Mouse (Mus musculus) myocyte (in vitro differentiated cells): ENCODE data around the gene Acer3. TPM values are rescaled to one million over a fixed set of nuclear protein-coding genes. Genes with fewer than 3 reads are reported as not detected.

ENCODE experiments used
- H3K27me3 ChIP-seq: one replicate; pipeline ENCODE4 v1.6.1; 2011; ENCODE audit not compliant: control insufficient read depth, insufficient read depth, insufficient read length
- H3K36me3 ChIP-seq: one replicate; pipeline ENCODE4 v1.6.1; 2011; ENCODE audit not compliant: control insufficient read depth, insufficient read depth
- H3K4me2 ChIP-seq: one replicate; pipeline ENCODE4 v1.6.1; 2011; ENCODE audit warnings: low read depth, control low read depth
- H3K4me3 ChIP-seq: one replicate; pipeline ENCODE4 v1.5.1; 2011; ENCODE audit warnings: mild to moderate bottlenecking, control low read depth, moderate library complexity
- H3K79me2 ChIP-seq: one replicate; pipeline ENCODE4 v1.6.1; 2011; ENCODE audit not compliant: control insufficient read depth, insufficient read depth
- H3ac ChIP-seq: one replicate; pipeline ENCODE4 v1.6.1; 2011; ENCODE audit not compliant: control insufficient read depth, insufficient read length
- CEBPB ChIP-seq: IDR thresholded peaks from 2 replicates; pipeline ENCODE4 v1.6.1; 2011; ENCODE audit warnings: mild to moderate bottlenecking, moderate library complexity; ENCODE audit not compliant: poor library complexity, insufficient read depth, severe bottlenecking
- E2F4 ChIP-seq: IDR thresholded peaks from one replicate; pipeline ENCODE4 v1.6.1; 2011; ENCODE audit warnings: mild to moderate bottlenecking, control low read depth, moderate library complexity; ENCODE audit not compliant: insufficient read depth
- MAX ChIP-seq: IDR thresholded peaks from one replicate; pipeline ENCODE4 v1.6.1; 2011; ENCODE audit warnings: low read depth, mild to moderate bottlenecking, control low read depth
- MYOD1 ChIP-seq, 3 experiments: IDR thresholded peaks; one replicate each; pipeline ENCODE4 v1.6.1; 2011; ENCODE audit warnings: control low read depth in 2 of 3, low read depth in 2 of 3, mild to moderate bottlenecking in 2 of 3, moderate library complexity in 1 of 3; ENCODE audit not compliant: insufficient read length in 2 of 3, control insufficient read depth in 1 of 3
- MYOG ChIP-seq, 3 experiments: IDR thresholded peaks; one replicate each; pipeline ENCODE4 v1.6.1; 2011; ENCODE audit warnings: control low read depth in 2 of 3, low read depth in 2 of 3, mild to moderate bottlenecking in 2 of 3; ENCODE audit not compliant: insufficient read length in 2 of 3, control insufficient read depth in 1 of 3, insufficient read depth in 1 of 3
- POLR2A ChIP-seq: IDR thresholded peaks from one replicate; pipeline ENCODE4 v1.6.1; 2011; ENCODE audit warnings: low read depth, mild to moderate bottlenecking, control low read depth, moderate library complexity; ENCODE audit not compliant: insufficient read length
- POLR2AphosphoS2 ChIP-seq: IDR thresholded peaks from one replicate; pipeline ENCODE4 v1.6.1; 2011; ENCODE audit warnings: low read depth, control low read depth; ENCODE audit not compliant: insufficient read length
- REST ChIP-seq: IDR thresholded peaks from one replicate; pipeline ENCODE4 v1.6.1; 2011; ENCODE audit warnings: mild to moderate bottlenecking, control low read depth, moderate library complexity; ENCODE audit not compliant: insufficient read depth, insufficient read length
- SRF ChIP-seq: IDR thresholded peaks from one replicate; pipeline ENCODE4 v1.6.1; 2011; ENCODE audit warnings: low read depth; ENCODE audit not compliant: control insufficient read depth, insufficient read length
- TCF12 ChIP-seq: IDR thresholded peaks from one replicate; pipeline ENCODE4 v1.6.1; 2011; ENCODE audit warnings: mild to moderate bottlenecking, control low read depth; ENCODE audit not compliant: poor library complexity, insufficient read depth, severe bottlenecking
- TCF3 ChIP-seq: IDR thresholded peaks from one replicate; pipeline ENCODE4 v1.6.1; 2011; ENCODE audit warnings: low read depth, control low read depth; ENCODE audit not compliant: insufficient read length
- USF1 ChIP-seq: IDR thresholded peaks from one replicate; pipeline ENCODE4 v1.6.1; 2011; ENCODE audit warnings: low read depth, mild to moderate bottlenecking, control low read depth, moderate library complexity
- polyA plus RNA-seq: library from polyadenylated mRNA; unstranded; fragments of >200 nt; fragmentation: generic; extraction: Trizol; gene quantifications from one replicate; pipeline ENCODE4 v1.2.1, GENCODE M21; 2012; ENCODE audit warnings: missing spikeins

The Acer3 gene
- polyA plus RNA-seq, 1 experiment: 9.1 TPM

DNA sequence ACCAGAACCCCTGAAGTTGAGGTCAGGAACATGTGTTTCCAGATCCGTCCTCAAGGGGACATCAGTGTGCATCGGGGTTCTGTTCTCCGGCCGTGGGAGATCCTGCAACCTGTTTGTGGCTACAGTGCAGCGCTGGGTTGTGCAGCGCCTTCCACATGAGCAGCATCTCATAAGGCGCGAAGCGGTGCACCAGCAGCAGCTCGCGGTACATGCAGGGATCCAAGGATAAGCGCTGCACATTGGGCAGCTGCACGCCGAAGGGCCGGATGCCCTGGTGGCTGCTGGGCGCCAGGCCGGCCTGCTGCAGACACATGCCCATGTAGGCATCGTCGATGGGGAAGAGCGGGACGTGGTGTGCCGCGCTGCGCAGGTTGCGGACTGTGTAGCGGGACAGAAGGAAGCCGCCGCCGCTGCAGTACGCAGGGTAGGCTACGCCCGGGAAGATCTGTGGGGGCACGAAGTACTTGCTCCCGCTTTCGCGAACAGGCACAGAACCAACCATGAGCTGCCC is 127.4 kb downstream of the Acer3 start:
- Histone ChIP-seq H3K79me2 (no peaks in the 10 kb centered on the region), H3K4me2 (no peak overlapping the region), H3K36me3 (no peaks in the 10 kb centered on the region), H3K27me3 (peaks cover 25% of the 10 kb centered on the region), H3K4me3 (no peak overlapping the region), H3ac (no peak overlapping the region)
- TF ChIP-seq TCF3 (no peak), MYOD1 (IDR thresholded peaks at IDR 0.05; ENCODE audit: control insufficient read depth in 1 of 3, insufficient read length in 2 of 3, low read depth in 2 of 3) (no peak), TCF12 (no peak), CEBPB (no peak), POLR2AphosphoS2 (no peak), SRF (no peak), POLR2A (no peak), MYOG (IDR thresholded peaks at IDR 0.05; ENCODE audit: control insufficient read depth in 1 of 3, insufficient read depth in 1 of 3, insufficient read length in 2 of 3, low read depth in 2 of 3) (no peak), USF1 (no peak), REST (no peak)

DNA sequence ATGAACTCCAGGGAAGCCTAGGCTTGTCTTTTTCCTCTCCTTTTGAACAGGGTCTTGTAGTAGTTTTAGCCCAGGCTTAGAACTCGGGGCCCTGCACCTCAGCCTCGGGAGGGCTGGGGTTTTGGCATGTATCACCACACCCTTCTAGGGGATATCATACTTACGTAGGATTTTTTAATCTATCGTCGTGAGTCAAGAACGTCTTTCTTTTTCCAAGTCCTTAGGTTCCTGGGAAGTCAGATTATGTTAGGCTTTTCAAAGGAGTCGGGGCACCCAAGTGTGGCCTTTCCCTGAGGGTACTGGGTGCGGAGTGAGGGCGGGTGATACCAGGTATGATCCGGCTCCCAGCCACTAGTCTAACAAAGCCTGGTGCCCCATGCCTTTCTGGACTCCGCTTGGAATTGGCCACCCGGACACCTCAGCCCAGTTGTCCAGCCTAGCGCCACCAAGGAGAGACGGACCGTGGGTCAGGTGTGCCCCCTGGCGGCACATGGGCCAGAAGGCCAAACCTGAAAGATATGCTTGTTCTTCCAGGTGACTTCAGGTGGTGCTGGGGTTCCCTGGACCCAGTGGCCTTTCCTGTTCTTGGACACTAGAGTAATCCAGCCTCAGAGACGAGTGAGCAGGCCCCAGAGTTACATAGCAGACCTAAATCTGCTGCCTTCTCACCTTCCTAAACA is 129.3 kb downstream of the Acer3 start:
- Histone ChIP-seq H3K4me2 (no peak overlapping the region), H3K4me3 (no peak overlapping the region), H3ac (no peak overlapping the region), H3K79me2 (no peaks in the 10 kb centered on the region), H3K36me3 (no peaks in the 10 kb centered on the region), H3K27me3 (peaks cover 25% of the 10 kb centered on the region)
- no peak for TF ChIP-seq TCF3
- no peak for TF ChIP-seq MYOD1 (IDR thresholded peaks at IDR 0.05; ENCODE audit: control insufficient read depth in 1 of 3, insufficient read length in 2 of 3, low read depth in 2 of 3)
- TF ChIP-seq TCF12: no peak
- no peak for TF ChIP-seq USF1
- TF ChIP-seq SRF: no peak
- TF ChIP-seq E2F4: no peak
- TF ChIP-seq REST: no peak
- TF ChIP-seq POLR2AphosphoS2: no peak
- no peak for TF ChIP-seq POLR2A
- TF ChIP-seq CEBPB: no peak
- no peak for TF ChIP-seq MAX
- TF ChIP-seq MYOG (IDR thresholded peaks at IDR 0.05; ENCODE audit: control insufficient read depth in 1 of 3, insufficient read depth in 1 of 3, insufficient read length in 2 of 3, low read depth in 2 of 3): no peak

DNA sequence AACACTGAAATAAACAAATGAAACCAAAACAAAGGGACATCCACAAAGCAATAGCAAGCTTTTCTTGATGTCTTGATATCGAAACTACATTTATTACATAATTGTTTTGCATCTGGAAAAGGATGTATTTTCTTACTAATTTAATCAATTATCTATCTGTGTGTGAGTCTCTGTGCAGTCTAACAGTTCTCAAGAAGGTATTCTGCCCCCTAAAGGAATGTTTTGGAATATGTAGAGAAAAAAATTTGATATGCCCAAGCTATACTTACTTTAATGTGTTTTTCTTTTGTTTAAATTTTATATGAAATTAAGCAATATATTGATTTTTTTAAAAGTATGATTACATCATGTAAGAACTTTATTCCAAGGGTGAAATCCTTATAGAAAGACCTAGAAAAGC is 130.4 kb downstream of the Acer3 start:
- no peak overlapping the region for H3K4me3 ChIP-seq
- H3K79me2 ChIP-seq: no peaks in the 10 kb centered on the region
- peaks cover 23% of the 10 kb centered on the region for H3K27me3 ChIP-seq
- no peaks in the 10 kb centered on the region for H3K36me3 ChIP-seq
- no peak overlapping the region for H3K4me2 ChIP-seq
- H3ac ChIP-seq: no peak overlapping the region
- TF ChIP-seq POLR2A (no peak), REST (no peak), MAX (no peak), POLR2AphosphoS2 (no peak), E2F4 (no peak), SRF (no peak), MYOD1 (IDR thresholded peaks at IDR 0.05; ENCODE audit: control insufficient read depth in 1 of 3, insufficient read length in 2 of 3, low read depth in 2 of 3) (no peak), TCF3 (no peak), MYOG (IDR thresholded peaks at IDR 0.05; ENCODE audit: control insufficient read depth in 1 of 3, insufficient read depth in 1 of 3, insufficient read length in 2 of 3, low read depth in 2 of 3) (no peak), CEBPB (no peak), TCF12 (no peak), USF1 (no peak)

DNA sequence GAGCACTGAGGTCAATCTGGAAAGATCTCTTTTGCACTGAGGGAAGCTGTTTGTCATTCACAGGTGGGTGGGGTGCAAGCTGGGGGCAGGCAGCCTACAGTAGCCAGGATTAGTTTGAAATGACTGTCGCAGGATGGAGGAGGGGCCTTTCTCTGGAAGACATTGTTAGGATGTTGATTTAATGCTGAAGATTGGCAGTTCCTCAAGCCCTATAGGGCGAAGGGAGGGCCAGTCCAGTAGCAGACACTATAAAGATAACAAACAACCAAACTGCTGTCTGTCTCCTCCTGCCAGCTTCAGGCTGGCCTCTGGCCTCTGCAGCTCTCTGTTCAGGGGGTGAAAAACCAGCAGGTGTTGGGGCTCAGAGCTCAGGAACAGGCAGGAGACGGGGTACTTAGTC is 131.3 kb downstream of the Acer3 start:
- Histone ChIP-seq H3K36me3 (no peaks in the 10 kb centered on the region), H3K27me3 (peaks cover 21% of the 10 kb centered on the region), H3K4me2 (no peak overlapping the region), H3K79me2 (no peaks in the 10 kb centered on the region), H3K4me3 (no peak overlapping the region), H3ac (no peak overlapping the region)
- TF ChIP-seq MYOD1 (IDR thresholded peaks at IDR 0.05; ENCODE audit: control insufficient read depth in 1 of 3, insufficient read length in 2 of 3, low read depth in 2 of 3) (no peak), TCF3 (no peak), CEBPB (no peak), REST (no peak), SRF (no peak), MYOG (IDR thresholded peaks at IDR 0.05; ENCODE audit: control insufficient read depth in 1 of 3, insufficient read depth in 1 of 3, insufficient read length in 2 of 3, low read depth in 2 of 3) (no peak), TCF12 (no peak), POLR2A (no peak), USF1 (no peak), MAX (no peak), E2F4 (no peak), POLR2AphosphoS2 (no peak)

DNA sequence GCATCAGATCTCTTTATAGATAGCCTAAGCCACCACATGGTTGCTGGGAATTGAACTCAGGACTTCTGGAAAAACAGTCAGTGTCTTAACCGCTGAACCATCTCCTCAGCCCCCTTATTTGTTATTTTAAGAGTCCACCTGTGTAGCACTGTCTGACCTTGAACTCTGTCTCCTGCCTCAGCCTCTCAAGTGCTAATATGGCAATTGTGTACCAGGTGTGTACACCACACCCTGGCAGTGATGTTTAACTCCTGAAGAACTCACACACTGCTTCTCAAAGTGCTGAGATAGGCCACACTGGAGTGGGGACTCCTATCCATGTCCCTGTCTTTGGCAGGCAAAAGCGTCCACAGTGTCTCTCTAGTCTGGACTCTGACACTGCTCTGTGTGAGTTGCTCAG is 132.3 kb downstream of the Acer3 start:
- no peak overlapping the region for H3K4me3 ChIP-seq
- H3K36me3 ChIP-seq: no peaks in the 10 kb centered on the region
- TF ChIP-seq CEBPB: no peak
- TF ChIP-seq MYOG (IDR thresholded peaks at IDR 0.05; ENCODE audit: control insufficient read depth in 1 of 3, insufficient read depth in 1 of 3, insufficient read length in 2 of 3, low read depth in 2 of 3): no peak
- TF ChIP-seq E2F4: no peak
- no peak for TF ChIP-seq TCF3
- TF ChIP-seq MAX: no peak
- no peak for TF ChIP-seq POLR2A
- TF ChIP-seq REST: no peak
- TF ChIP-seq POLR2AphosphoS2: no peak
- TF ChIP-seq USF1: no peak

More for the DNA sequence above, 132.3 kb downstream of the Acer3 start:
- H3ac ChIP-seq: no peak overlapping the region
- H3K79me2 ChIP-seq: no peaks in the 10 kb centered on the region
- H3K4me2 ChIP-seq: no peak overlapping the region
- peaks cover 13% of the 10 kb centered on the region for H3K27me3 ChIP-seq
